Mouse (Mus musculus): ENCODE measurements around the gene Spaca9.
A peak's percentile ranks its signal among the peaks of the same experiment; 100 is the strongest.

The Spaca9 gene

DNA sequence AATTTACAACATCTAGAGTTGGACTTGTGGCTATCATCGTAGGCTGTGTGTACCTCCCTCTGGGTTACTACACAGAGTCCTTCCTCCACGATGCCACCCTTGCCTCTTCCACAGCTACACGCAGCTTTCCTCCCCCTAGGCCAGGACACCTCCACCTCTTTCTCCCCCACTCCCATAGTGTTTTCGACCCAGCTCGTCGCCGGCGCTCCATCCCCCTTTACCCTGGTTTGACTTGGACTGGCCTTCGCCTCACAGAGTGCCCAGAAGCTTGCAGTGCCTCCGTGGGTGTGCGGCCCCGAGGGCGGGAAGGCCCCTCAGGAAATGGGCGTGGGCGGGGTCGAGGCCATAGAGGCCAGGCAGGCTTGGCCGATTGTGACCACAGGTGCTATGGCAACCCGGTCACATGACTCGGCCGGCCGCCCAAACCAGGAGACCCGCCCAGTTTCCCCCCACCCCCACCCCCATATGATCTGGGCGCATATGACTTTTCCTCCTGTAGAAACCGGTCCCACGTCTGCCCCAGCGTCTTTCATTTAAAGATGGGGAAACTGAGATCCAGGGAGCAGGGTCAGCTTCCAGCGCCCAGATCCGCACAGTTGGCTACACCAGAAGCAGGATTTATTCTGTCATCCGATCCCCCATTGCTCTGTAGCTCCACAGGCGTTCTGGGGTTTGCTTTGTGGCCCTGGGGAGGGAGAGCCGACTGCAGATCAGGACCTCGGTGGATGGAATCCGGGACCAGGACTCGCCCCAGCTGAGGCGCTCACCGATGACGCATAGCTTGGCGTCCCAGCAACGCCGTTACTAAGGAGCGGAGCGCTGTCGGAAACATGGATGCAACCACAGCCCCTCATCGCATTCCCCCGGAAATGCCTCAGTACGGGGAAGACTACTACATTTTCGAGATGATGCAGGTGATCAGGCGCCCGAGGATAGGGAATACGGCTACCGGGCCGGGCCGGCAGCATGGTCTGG is at the start of gene Spaca9, which contains the start of gene Ak8:
Gene Spaca9, minus strand, starts transcription at position 367 of the 975 bp plus-strand sequence.
Gene Ak8, plus strand, starts transcription at position 804 of the 975 bp plus-strand sequence.
- peak; percentile 68 for DNase-seq

- DNase-seq, result no peak
Measured at GRCm38 (mm10) chr2:28747705-28748104, 48.2 kb upstream of the Spaca9 start.

DNA sequence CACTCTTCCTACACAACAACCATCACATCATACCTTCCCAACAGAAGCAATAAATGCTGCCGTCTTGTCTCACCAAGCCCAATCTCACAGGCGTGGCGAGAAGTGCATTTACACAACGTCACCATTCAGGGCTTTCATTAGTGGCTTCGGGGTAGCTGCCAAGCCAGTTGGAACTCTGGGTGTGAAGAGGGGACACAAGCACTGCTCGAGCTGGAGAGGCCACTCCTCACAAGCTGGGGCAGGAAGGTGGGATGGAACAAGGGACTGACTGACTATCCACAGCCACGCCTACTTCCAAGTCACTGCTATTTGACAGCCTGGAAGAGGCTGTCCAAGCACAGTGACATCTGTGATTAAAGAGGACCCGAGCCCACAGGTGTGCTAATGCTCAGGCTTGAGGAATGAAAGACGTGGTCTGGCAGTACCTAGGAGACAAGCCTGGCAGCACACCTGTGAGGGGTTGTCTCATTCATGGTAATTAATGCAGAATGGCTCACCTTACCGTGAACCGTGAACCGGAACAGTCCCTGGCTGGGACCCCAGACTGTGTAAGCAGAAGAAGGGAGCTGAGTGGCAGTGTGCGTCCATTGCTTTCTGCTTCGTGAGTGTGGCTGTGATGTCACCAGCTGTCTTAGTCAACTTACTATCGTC is 47.3 kb upstream of the Spaca9 start:
- no peak for DNase-seq

DNA sequence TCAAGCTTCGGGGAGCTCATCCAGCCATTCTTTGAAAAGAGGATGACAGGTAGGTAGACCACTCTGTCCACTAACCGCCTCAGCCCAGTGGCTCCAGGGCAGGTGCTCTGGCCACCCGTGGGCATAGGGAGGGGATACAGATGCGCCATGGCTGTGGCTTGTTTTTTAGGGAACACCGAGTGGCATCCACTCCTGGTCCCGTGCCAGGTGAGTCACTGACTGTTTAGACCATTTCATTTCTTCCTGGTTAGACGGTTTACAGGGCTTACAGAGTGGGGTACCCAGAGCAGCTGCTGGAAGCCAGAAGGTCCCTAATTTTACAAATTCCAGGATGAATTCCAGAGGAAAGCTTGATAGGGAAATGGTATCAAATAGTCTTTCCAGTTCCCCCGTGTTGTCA is 43.2 kb upstream of the Spaca9 start:
- DNase-seq, result no peak

DNA sequence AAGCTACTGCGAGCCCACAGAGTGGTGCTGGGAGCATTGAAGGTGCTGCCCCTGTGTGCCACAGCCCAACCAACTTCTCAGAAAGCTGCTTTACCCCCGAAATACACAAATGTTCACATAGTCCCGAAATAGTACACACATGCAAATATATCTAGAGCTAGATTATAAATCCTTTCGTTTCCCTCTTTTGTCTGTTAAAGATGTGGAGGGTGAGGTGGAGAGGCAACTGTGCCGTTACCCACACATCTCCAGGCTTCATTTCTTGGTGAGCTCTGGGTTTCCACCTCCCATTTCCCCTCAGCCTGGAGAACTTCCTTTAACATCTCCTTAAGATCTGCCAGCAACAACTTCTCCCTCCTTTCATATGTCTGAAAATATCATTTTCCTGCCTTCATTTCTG is 40.6 kb upstream of the Spaca9 start:
- DNase-seq, result no peak

- no peak for DNase-seq
Measured at GRCm38 (mm10) chr2:28737112-28737511, 37.6 kb upstream of the Spaca9 start.

GRCm38 (mm10) chr2:28730676-28731075 is 31.1 kb upstream of the Spaca9 start:
- no peak for DNase-seq

DNA sequence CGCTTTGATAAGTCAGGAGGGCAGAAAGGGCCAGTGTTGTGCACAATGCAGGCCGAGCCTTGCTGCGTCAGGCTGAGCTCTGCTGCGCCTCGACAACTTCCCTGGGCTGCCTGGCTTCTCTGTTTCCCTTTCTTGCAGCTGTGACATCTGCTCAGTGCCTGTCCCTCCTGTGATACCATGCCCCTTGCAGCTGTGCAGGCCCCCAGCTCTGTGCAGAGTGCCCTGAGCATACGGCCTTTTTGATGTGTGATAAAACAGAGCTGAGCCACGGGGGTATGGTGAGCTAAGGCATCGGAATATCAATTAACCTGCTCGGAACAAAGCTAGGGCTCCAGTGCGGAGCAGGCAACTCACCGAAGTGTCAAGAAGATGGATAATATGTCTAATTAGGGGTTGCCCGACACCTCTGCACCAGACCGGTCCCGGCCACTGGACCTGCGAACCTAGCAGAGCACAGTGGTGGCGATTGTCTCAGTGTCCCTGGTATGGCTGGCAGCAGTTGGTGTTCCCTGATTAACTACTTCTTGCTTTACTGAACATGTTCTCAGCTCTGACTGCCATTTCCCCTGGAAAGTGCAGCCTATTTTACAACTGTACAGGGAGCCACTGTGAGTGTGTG is 28.4 kb upstream of the Spaca9 start:
- DNase-seq, result no peak

GRCm38 (mm10) chr2:28723912-28724311 is 24.4 kb upstream of the Spaca9 start:
- no peak for DNase-seq

- DNase-seq, result no peak
Measured at GRCm38 (mm10) chr2:28722419-28722818, 22.9 kb upstream of the Spaca9 start.

DNA sequence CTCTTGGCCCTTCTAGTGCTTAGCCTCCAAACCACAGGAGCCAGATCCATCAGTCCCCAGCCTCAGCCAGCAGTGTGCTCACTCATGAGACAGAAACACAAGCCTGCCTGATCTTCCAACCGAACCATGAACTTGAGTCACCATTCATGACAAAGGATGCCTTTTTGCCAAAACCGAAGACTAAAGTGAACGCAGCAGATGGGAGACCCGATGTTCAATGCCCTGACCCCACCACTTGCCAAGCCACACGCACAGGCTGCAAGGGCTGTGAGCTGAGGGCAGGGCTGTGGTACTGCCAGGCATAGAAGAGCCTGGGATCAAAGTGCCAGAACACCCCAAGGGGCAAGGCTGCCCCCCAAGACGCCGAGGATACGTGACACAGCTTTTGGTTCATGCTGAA is 13.5 kb upstream of the Spaca9 start:
- no peak for DNase-seq

DNA sequence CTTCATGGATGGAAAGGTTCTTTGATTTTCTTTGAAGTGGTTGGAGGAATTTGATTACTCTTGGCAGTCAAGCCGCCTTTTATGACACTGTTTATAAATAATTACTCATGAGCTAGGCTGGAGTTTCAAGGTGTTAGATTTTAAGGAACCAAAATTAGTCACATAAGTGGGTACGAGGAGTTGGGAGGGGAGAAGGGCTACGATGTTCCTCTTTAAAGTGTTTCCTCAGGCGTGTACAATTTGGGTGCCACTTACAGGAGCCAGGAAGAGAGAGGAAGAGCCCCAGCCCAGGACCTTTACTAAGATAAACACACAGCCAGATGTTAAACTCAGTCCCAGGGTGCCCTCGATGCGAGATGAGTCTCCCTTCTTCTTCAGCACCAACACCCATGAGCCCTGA is 7.3 kb upstream of the Spaca9 start:
- DNase-seq, result no peak

- DNase-seq, result no peak
Measured at GRCm38 (mm10) chr2:28706106-28706636, 6.6 kb upstream of the Spaca9 start.

- no peak for DNase-seq
Measured at GRCm38 (mm10) chr2:28701646-28702262, 2.2 kb upstream of the Spaca9 start.

DNA sequence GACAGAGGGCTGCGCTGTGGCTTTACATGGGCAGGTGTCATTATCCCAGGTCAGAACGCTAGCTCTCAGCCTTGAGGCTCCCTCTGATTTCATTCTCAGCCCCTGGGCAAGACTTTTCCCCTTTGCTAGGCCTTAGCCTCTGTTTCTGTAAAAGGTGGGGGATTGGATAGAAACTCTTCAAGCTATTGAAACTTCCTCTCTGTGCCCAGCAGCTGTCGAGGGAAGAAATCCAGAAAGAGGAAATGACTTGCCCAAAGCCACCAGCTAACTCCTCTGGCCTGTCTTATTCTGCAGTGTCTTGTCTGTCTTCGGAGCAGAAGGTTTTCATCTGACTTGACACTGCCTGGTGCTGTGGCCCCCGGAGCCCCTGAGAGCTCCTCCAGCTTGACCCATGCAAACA is 961 bp downstream of the Spaca9 start:
- no peak for DNase-seq

- DNase-seq, result no peak
Measured at GRCm38 (mm10) chr2:28692692-28693091, 6.8 kb downstream of the Spaca9 start.

DNA sequence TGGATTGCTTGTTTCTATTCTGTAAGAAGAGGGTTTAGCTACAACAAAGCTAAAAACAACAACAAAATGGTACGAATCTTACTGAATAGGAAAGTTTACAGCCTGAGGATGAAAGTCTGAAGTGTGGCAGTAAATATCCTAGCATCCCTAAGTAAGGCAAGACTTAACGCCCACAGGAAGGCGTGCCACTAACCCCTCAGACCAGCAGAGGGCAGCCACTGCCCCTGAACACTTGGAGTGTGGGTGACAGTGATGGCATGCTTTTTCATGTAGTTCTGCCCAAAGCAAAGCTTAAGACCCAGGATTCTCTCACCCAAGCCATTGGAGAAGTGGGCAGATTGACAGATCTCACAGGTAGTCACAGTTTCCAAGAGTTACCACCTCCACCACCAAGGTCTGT is 11.1 kb downstream of the Spaca9 start:
- no peak for DNase-seq

GRCm38 (mm10) chr2:28685895-28686294 is 13.6 kb downstream of the Spaca9 start:
- DNase-seq, result no peak

DNA sequence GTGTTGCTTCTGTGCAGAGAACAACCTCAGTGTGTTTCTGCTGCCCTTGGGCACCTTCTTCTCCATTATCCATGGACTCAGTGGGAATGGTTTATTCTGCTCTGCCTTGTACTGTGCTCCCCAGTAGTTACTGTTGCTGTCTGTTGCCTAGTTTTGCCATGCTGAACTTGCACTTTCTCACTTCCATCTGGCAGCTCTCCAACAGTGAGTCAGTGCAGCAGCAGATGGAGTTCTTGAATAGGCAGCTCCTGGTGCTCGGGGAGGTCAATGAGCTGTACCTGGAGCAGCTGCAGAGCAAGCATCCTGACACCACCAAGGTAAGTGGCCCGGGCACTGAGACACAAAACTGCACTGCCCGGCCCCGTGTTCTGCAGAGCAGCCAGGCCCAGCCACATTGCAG is 17.8 kb downstream of the Spaca9 start:
- DNase-seq, result peak; percentile 64

DNA sequence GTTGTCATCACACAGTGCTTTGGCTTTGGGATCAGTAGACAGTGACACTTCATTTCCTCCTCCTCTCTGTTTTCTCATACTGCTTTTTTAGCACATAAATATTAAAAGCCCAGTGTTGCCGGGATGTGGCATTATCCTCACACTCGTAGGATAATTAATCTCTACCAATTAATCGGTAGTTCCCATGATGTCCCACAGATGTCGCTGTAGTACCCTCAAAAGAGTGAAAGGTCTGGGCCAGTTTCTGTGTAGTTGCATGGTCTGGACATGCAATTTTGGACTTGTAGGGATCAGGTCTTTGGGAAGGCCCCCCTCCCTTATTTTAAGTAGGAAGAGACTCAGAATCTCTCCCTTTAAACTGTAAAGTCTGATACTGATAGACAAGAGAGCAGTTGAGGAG is 18.8 kb downstream of the Spaca9 start:
- DNase-seq, result peak; percentile 50

GRCm38 (mm10) chr2:28676005-28676404 is 23.5 kb downstream of the Spaca9 start:
- no peak for DNase-seq

GRCm38 (mm10) chr2:28671438-28671837 is 28.1 kb downstream of the Spaca9 start:
- DNase-seq, result peak; percentile 39

GRCm38 (mm10) chr2:28665818-28666217 is 33.7 kb downstream of the Spaca9 start:
- DNase-seq, result no peak
